Mouse (Mus musculus): Measurements from ENCODE around the gene Fosl2.
A peak's percentile ranks its signal among the peaks of the same experiment; 100 is the strongest.

Fosl2 gene

GRCm38 (mm10) chr5:32135336-32136206, at the start of gene Fosl2:
Gene Fosl2 (plus strand): TSS chr5:32135801.
- peak; percentile 94 for DNase-seq

- no peak for DNase-seq
Measured at GRCm38 (mm10) chr5:32085971-32086370, 49.6 kb upstream of the Fosl2 start.

- no peak for DNase-seq
Measured at GRCm38 (mm10) chr5:32086526-32087090, 49.0 kb upstream of the Fosl2 start.

GRCm38 (mm10) chr5:32089481-32089880, 46.1 kb upstream of the Fosl2 start:
- no peak for DNase-seq

- no peak for DNase-seq
Measured at GRCm38 (mm10) chr5:32092281-32092680, 43.3 kb upstream of the Fosl2 start.

GRCm38 (mm10) chr5:32098691-32099090, 36.9 kb upstream of the Fosl2 start:
- no peak for DNase-seq

- peak; percentile 64 to 72 for DNase-seq
Measured at GRCm38 (mm10) chr5:32102484-32102883, 33.1 kb upstream of the Fosl2 start.

- DNase-seq, result peak; percentile 41 to 44
Measured at GRCm38 (mm10) chr5:32102971-32103431, 32.6 kb upstream of the Fosl2 start.

- DNase-seq, result no peak
Measured at GRCm38 (mm10) chr5:32103545-32103944, 32.1 kb upstream of the Fosl2 start.

GRCm38 (mm10) chr5:32104119-32104990, 31.2 kb upstream of the Fosl2 start:
- DNase-seq, result peak; percentile 64 to 68

- DNase-seq, result no peak
Measured at GRCm38 (mm10) chr5:32106473-32107140, 29.0 kb upstream of the Fosl2 start.

- no peak for DNase-seq
Measured at GRCm38 (mm10) chr5:32110651-32111050, 24.9 kb upstream of the Fosl2 start.

- DNase-seq, result no peak
Measured at GRCm38 (mm10) chr5:32112206-32112916, 23.2 kb upstream of the Fosl2 start.

GRCm38 (mm10) chr5:32120901-32121376, 14.7 kb upstream of the Fosl2 start:
- DNase-seq, result no peak

- DNase-seq, result no peak
Measured at GRCm38 (mm10) chr5:32121936-32122335, 13.7 kb upstream of the Fosl2 start.

- DNase-seq, result no peak
Measured at GRCm38 (mm10) chr5:32122363-32122762, 13.2 kb upstream of the Fosl2 start.

GRCm38 (mm10) chr5:32124957-32125356, 10.6 kb upstream of the Fosl2 start:
- no peak for DNase-seq

- no peak for DNase-seq
Measured at GRCm38 (mm10) chr5:32127226-32127625, 8.4 kb upstream of the Fosl2 start.

- DNase-seq, result peak; percentile 23 to 31
Measured at GRCm38 (mm10) chr5:32127927-32128326, 7.7 kb upstream of the Fosl2 start.

- DNase-seq, result peak; percentile 66 to 74
Measured at GRCm38 (mm10) chr5:32132971-32133501, 2.6 kb upstream of the Fosl2 start.

- peak; percentile 69 to 73 for DNase-seq
Measured at GRCm38 (mm10) chr5:32133549-32134004, 2.0 kb upstream of the Fosl2 start.

All from cerebellum, postnatal 36 days (tissue).